Mouse (Mus musculus) heart, postnatal 0 days (tissue): ENCODE measurements at regions not wholly inside any gene's neighbourhood (a gene's known extent, or its start where the extent isn't known, plus 50 kb on each side); places are given as distances from the start of the nearest gene placed in this dataset.

ENCODE experiments used
- ATAC-seq: fragments of 200-750 bp; cut with Nextera tagmentation; 2 replicates; pipeline ENCODE4 v1.8.0; 2017; ENCODE audit warnings: low read depth, moderate number of reproducible peaks, moderate library complexity; ENCODE audit not compliant: insufficient read depth
- DNase-seq: peaks from one replicate; pipeline ENCODE4 v3.0.0-alpha.2; 2016; ENCODE audit warnings: low spot score
- H3K27ac ChIP-seq: fragments of 300-500 bp; sonication (generic); 2 replicates; pipeline ENCODE4 v1.5.1; 2014; ENCODE audit warnings: low read depth, mild to moderate bottlenecking
- H3K27me3 ChIP-seq: fragments of 300-500 bp; sonication (generic); 2 replicates; pipeline ENCODE4 v1.6.1; 2014; ENCODE audit warnings: low read length, mixed read lengths; ENCODE audit not compliant: control insufficient read depth, insufficient read depth
- H3K36me3 ChIP-seq: fragments of 300-500 bp; sonication (generic); replicated peaks from 2 replicates; pipeline ENCODE4 v1.6.1; 2014; ENCODE audit warnings: low read length, mixed read lengths; ENCODE audit not compliant: control insufficient read depth, insufficient read depth
- H3K4me1 ChIP-seq: fragments of 300-500 bp; sonication (generic); 2 replicates; pipeline ENCODE4 v1.6.1; 2014; ENCODE audit warnings: antibody characterized with exemption; ENCODE audit not compliant: control insufficient read depth, insufficient read depth
- H3K4me2 ChIP-seq: fragments of 300-500 bp; sonication (generic); 2 replicates; pipeline ENCODE4 v1.6.1; 2014; ENCODE audit warnings: low read depth, mild to moderate bottlenecking, low read length, moderate library complexity
- H3K4me3 ChIP-seq: fragments of 300-500 bp; sonication (generic); 2 replicates; pipeline ENCODE4 v1.5.1; 2014; ENCODE audit warnings: low read depth, low read length
- H3K9ac ChIP-seq: fragments of 300-500 bp; sonication (generic); replicated peaks from 2 replicates; pipeline ENCODE4 v1.6.1; 2014; ENCODE audit warnings: low read depth, low read length, mixed read lengths
- H3K9me3 ChIP-seq: fragments of 300-500 bp; sonication (generic); replicated peaks from 2 replicates; pipeline ENCODE4 v1.6.1; 2016; ENCODE audit warnings: low read length; ENCODE audit not compliant: control insufficient read depth
- CTCF ChIP-seq: IDR thresholded peaks from 2 replicates; pipeline ENCODE4 v1.5.1; 2016; ENCODE audit warnings: antibody characterized with exemption, control low read depth, low read depth
- EP300 ChIP-seq: IDR thresholded peaks from 2 replicates; pipeline ENCODE4 v1.6.1; 2016; ENCODE audit warnings: antibody characterized with exemption, low read depth
- whole genome bisulfite sequencing: fragments of 180-500 bp; shearing (Covaris S2); extraction: QIAGEN DNeasy Blood & Tissue Kit; methylation state at CpG from one replicate; pipeline ENCODE4 v1.1.7; 2014; 5-methylcytosine and 5-hydroxymethylcytosine counted together

GRCm38 (mm10) chr16:29786540-29786939 is 207.4 kb downstream of the Opa1 start:
- Histone ChIP-seq H3K36me3 (no peaks in the 10 kb centered on the region), H3K9ac (no peak overlapping the region), H3K27ac (no peak overlapping the region), H3K4me3 (no peak overlapping the region), H3K27me3 (peaks cover 10% of the 10 kb centered on the region; the same call in 1 of the 2 replicates), H3K4me1 (peaks cover 12% of the 10 kb centered on the region), H3K4me2 (no peak overlapping the region), H3K9me3 (0 out of 2 replicates have a peak, but pooled peaks cover 4% of the 10 kb centered on the region)
- DNase-seq, result no peak
- 86% methylated on average over 8 of the region's 8 CpGs for WGBS
- no peak for ATAC-seq
- TF ChIP-seq CTCF (no peak), EP300 (no peak)

DNA sequence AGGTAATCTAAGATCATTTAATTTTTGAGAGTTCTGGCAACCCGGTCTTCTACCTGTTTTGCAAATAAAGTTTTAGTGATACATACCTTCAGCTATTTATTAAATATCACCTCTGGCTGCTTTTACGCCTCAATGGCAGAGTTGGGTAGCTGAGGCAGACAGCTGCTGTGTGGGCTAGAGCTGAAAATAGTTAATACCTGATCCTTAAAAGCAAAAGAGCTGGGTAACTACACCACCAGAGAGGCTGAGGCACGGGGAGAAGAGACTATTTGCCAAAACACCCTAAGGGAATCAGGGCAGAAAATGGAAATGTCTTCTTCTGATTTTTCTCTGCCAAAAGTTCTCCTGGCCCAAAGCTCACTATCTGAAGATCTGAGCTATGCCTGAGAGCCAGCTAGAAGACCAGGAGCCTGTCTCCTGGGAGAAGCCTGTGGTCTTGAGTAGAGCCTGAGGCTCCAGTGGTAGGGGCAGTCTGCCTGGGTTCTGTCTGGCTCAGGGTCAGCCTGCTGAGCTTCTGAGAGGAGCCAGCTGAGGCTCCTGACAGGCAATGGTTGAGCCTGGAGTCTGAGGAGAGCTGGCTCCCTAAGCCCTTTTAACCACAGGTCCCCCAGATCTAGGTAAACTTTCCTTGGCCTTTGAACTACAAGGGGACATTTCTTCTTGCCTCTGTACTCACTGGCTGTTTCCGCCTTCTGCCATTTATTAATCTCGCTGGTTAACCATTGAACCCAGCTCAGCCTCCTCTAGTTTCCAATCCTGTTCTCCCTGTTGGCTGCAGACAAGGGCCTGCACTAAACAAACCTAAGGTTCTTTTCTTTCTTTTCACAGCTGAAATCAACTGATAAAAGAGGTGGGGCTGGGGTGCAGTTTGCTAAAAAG is 208.7 kb downstream of the Opa1 start:
- ATAC-seq, result no peak
- H3K27ac ChIP-seq, result no peak overlapping the region
- H3K9me3 ChIP-seq, result 0 out of 2 replicates have a peak, but pooled peaks cover 4% of the 10 kb centered on the region
- no peak for TF ChIP-seq CTCF
- TF ChIP-seq EP300, result no peak
- H3K4me1 ChIP-seq, result peaks cover 7% of the 10 kb centered on the region
- DNase-seq, result no peak
- H3K4me2 ChIP-seq, result no peak overlapping the region
- H3K4me3 ChIP-seq, result no peak overlapping the region
- peaks cover 6% of the 10 kb centered on the region; the same call in 1 of the 2 replicates for H3K27me3 ChIP-seq
- no peak overlapping the region for H3K9ac ChIP-seq
- 83% methylated on average over 5 of the region's 5 CpGs for WGBS
- no peaks in the 10 kb centered on the region for H3K36me3 ChIP-seq

DNA sequence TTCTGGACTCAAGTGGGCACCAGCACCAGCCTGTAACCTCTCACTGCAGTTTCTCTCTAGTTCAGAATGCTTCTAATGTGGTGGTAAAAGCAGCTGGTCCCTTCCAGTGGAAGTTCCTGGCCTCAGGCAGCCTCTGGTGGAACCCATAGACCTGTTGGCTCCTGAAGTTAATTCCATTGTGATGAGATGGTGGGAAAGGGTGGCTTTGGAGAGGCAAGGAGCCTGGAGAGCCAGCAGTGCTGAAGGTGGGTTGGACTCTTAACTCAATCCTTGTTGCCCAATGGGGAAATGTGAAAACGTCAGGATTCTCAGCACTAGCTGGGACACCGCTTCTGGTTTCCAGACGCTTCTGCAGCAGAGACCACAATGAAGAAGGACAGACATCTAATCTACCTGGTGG is 210.9 kb downstream of the Opa1 start:
- WGBS, result 92% methylated on average over 3 of the region's 3 CpGs
- H3K36me3 ChIP-seq, result no peaks in the 10 kb centered on the region
- DNase-seq (no peak), ATAC-seq (no peak)
- H3K9ac ChIP-seq, result no peak overlapping the region
- no peak overlapping the region for H3K4me2 ChIP-seq
- TF ChIP-seq EP300 (no peak), CTCF (no peak)
- peaks cover 7% of the 10 kb centered on the region for H3K4me1 ChIP-seq
- no peak overlapping the region for H3K27ac ChIP-seq
- H3K4me3 ChIP-seq, result no peak overlapping the region
- H3K27me3 ChIP-seq, result no peaks in the 10 kb centered on the region
- 0 out of 2 replicates have a peak, but pooled peaks cover 4% of the 10 kb centered on the region for H3K9me3 ChIP-seq

DNA sequence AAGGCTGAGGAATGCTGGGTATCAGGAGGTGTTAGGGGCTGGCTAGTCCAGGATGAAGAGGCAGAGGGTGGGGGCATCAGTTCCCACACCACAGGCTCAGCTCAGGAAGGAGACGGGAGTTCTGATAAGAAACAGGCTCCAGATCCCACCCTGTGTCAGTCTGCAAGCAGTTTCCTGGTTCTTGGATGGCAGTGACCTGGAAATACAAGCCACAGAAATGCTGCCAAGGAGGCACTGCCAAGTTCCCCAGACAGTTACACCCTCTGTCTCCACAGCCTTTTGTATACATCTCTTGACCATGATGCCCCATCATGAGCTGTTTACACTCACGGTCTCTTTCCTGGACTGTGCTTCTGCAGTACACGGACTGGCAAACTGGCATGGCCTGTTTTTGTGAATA is 220.1 kb downstream of the Opa1 start:
- DNase-seq (no peak), ATAC-seq (no peak)
- no peak overlapping the region for H3K9ac ChIP-seq
- no peaks in the 10 kb centered on the region for H3K9me3 ChIP-seq
- H3K4me3 ChIP-seq, result no peak overlapping the region
- H3K27me3 ChIP-seq, result 0 out of 2 replicates have a peak, but pooled peaks cover 25% of the 10 kb centered on the region
- 51% methylated on average over 3 of the region's 3 CpGs for WGBS
- H3K27ac ChIP-seq, result no peak overlapping the region
- H3K36me3 ChIP-seq, result no peaks in the 10 kb centered on the region
- TF ChIP-seq EP300 (no peak), CTCF (no peak)
- no peaks in the 10 kb centered on the region; the same call in 1 of the 2 replicates for H3K4me1 ChIP-seq
- no peak overlapping the region for H3K4me2 ChIP-seq

GRCm38 (mm10) chr16:29799893-29800292 is 220.8 kb downstream of the Opa1 start:
- TF ChIP-seq CTCF (no peak), EP300 (no peak)
- no peaks in the 10 kb centered on the region for H3K36me3 ChIP-seq
- no peak overlapping the region for H3K27ac ChIP-seq
- H3K4me3 ChIP-seq, result no peak overlapping the region
- H3K9ac ChIP-seq, result no peak overlapping the region
- no peak for ATAC-seq
- 0 out of 2 replicates have a peak, but pooled peaks cover 25% of the 10 kb centered on the region for H3K27me3 ChIP-seq
- WGBS, result 80% methylated on average over 3 of the region's 3 CpGs
- no peaks in the 10 kb centered on the region; the same call in 1 of the 2 replicates for H3K4me1 ChIP-seq
- no peak for DNase-seq
- no peak overlapping the region for H3K4me2 ChIP-seq
- no peaks in the 10 kb centered on the region for H3K9me3 ChIP-seq
